Comparison of ENCODE assay signal across 19 mouse cellular contexts in the genomic region with DNA sequence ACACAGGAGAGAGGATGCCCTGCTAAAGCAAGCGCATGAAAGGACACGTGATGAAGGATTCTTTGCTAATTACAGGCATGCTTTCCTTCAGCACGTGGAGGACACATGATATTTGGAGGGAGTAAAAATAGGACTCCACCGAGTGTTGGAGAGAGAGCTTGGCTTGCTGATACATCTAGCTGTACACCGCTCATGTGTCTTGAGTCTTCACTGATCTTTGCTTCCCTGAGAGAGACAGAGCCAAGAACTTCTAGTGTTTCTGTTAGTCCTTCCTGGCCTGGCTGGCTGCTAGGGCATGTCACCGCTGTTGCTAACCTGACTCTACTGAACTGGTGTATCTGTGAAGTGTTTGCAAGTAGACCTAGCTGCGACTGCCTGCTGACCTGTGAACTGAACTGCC. TPM values are rescaled to one million over a fixed set of nuclear protein-coding genes. Genes with fewer than 3 reads are reported as not detected.
"Had no signal": no experiment of that assay in that cellular context is flagged by ENCODE, and none has a peak within 500 bp of the region (broad histone marks: within the 10 kb centered on the region; RNA-seq: fewer than 3 reads in every experiment).

No protein-coding gene starts in this region.

- H3K9ac ChIP-seq: limb, embryonic 13.5 days; liver, embryonic 14.5 days; midbrain, embryonic 12.5 days; neural tube, embryonic 13.5 days; stomach, embryonic 15.5 days had no signal

- H3K4me2 ChIP-seq: limb, embryonic 13.5 days; midbrain, embryonic 12.5 days; neural tube, embryonic 13.5 days; stomach, embryonic 15.5 days had no signal

- ATAC-seq: midbrain, embryonic 16.5 days had no signal

- DNase-seq: kidney, postnatal 25 days; layer of hippocampus, adult 9-11 months; layer of hippocampus, postnatal 36 days; left cerebral cortex, postnatal 4 days; lung, adult 18-20 months; retina, postnatal 1 day; right cerebral cortex, postnatal 4 days had no signal

- H3K4me3 ChIP-seq: limb, embryonic 13.5 days; midbrain, embryonic 12.5 days; neural tube, embryonic 13.5 days; stomach, embryonic 15.5 days had no signal

- H3K27ac ChIP-seq: limb, embryonic 13.5 days; liver, embryonic 14.5 days; midbrain, embryonic 12.5 days; neural tube, embryonic 13.5 days; stomach, embryonic 15.5 days had no signal

- H3K36me3 ChIP-seq: stomach, embryonic 15.5 days had no signal

- H3K9me3 ChIP-seq: limb, embryonic 13.5 days; midbrain, embryonic 12.5 days; neural tube, embryonic 13.5 days; stomach, embryonic 15.5 days had no signal

- H3K27me3 ChIP-seq: limb, embryonic 13.5 days; midbrain, embryonic 12.5 days; neural tube, embryonic 13.5 days; stomach, embryonic 15.5 days had no signal

- H3K4me1 ChIP-seq: midbrain, embryonic 12.5 days; neural tube, embryonic 13.5 days had no signal

RNA-seq across cellular contexts. Expression of a gene that starts 1.8 kb away (rescaled TPM):
- total RNA-seq: layer of hippocampus, adult 18-20 months; layer of hippocampus, postnatal 36 days; left cerebral cortex, adult 8-10 months; left cerebral cortex, postnatal 4 days; liver, adult 2 months had no signal
- polyA plus RNA-seq: testis, adult 2 months had no signal

RNA-seq across cellular contexts. Expression of a gene that starts 10.5 kb away (rescaled TPM):
- polyA plus RNA-seq: midbrain, embryonic 16.5 days had no signal

RNA-seq across cellular contexts. Expression of a gene that starts 35.0 kb away (rescaled TPM):
- total RNA-seq: left cerebral cortex, postnatal 4 days; megakaryocyte-erythroid progenitor cell, adult 5-6 weeks had no signal
- polyA plus RNA-seq: midbrain, embryonic 12.5 days; midbrain, embryonic 16.5 days; neural tube, embryonic 13.5 days; spleen, adult 2 months had no signal
